Mouse (Mus musculus) neural tube, embryonic 13.5 days (tissue): Measurements from ENCODE around the gene Ldhd. TPM values are rescaled to one million over a fixed set of nuclear protein-coding genes. Genes with fewer than 3 reads are reported as not detected.

Experiments
- ATAC-seq: fragments of 200-750 bp; cut with Nextera tagmentation; 2 replicates; pipeline ENCODE4 v1.8.0; 2017; ENCODE audit warnings: low read depth, mild to moderate bottlenecking, moderate TSS enrichment, moderate library complexity
- H3K27ac ChIP-seq: fragments of 300-500 bp; sonication (generic); replicated peaks from 2 replicates; pipeline ENCODE4 v1.5.1; 2015; ENCODE audit warnings: moderate library complexity, mild to moderate bottlenecking, inconsistent platforms
- H3K27me3 ChIP-seq: fragments of 300-500 bp; sonication (generic); 2 replicates; pipeline ENCODE4 v1.6.1; 2015; ENCODE audit warnings: mild to moderate bottlenecking, inconsistent platforms
- H3K36me3 ChIP-seq: fragments of 300-500 bp; sonication (generic); 2 replicates; pipeline ENCODE4 v1.6.1; 2015; ENCODE audit warnings: mild to moderate bottlenecking, inconsistent platforms
- H3K4me1 ChIP-seq: fragments of 300-500 bp; sonication (generic); replicated peaks from 2 replicates; pipeline ENCODE4 v1.6.1; 2015; ENCODE audit warnings: inconsistent platforms
- H3K4me2 ChIP-seq: fragments of 300-500 bp; sonication (generic); 2 replicates; pipeline ENCODE4 v1.6.1; 2015; ENCODE audit warnings: inconsistent platforms, mild to moderate bottlenecking, moderate library complexity
- H3K4me3 ChIP-seq: fragments of 300-500 bp; sonication (generic); 2 replicates; pipeline ENCODE4 v1.5.1; 2015; ENCODE audit warnings: mild to moderate bottlenecking, inconsistent platforms
- H3K9ac ChIP-seq: fragments of 300-500 bp; sonication (generic); 2 replicates; pipeline ENCODE4 v1.6.1; 2015; ENCODE audit warnings: moderate library complexity, mild to moderate bottlenecking, inconsistent platforms
- H3K9me3 ChIP-seq: fragments of 300-500 bp; sonication (generic); 2 replicates; pipeline ENCODE4 v1.6.1; 2016; ENCODE audit warnings: inconsistent platforms
- WGBS: fragments of 180-500 bp; shearing (Covaris S2); methylation state at CpG from one replicate; pipeline ENCODE4 v1.1.7; 2015; 5-methylcytosine and 5-hydroxymethylcytosine counted together
- polyA plus RNA-seq: library from polyadenylated mRNA; unstranded; fragments of >200 nt; fragmentation: Nextera tagmentation; extraction: Ambion mirVana; gene quantifications from 2 replicates; pipeline ENCODE4 v1.2.1, GENCODE M21; 2015

Gene Ldhd
- polyA plus RNA-seq, 1 experiment from 2014 or later = 0.68 TPM

- no peak for ATAC-seq
- H3K27ac ChIP-seq = no peak overlapping the region
- no peaks in the 10 kb centered on the region for H3K9me3 ChIP-seq
- H3K36me3 ChIP-seq = no peaks in the 10 kb centered on the region
- H3K4me3 ChIP-seq = no peak overlapping the region
- no peak overlapping the region for H3K4me2 ChIP-seq
- peaks cover 40% of the 10 kb centered on the region for H3K4me1 ChIP-seq
- H3K9ac ChIP-seq = no peak overlapping the region
- H3K27me3 ChIP-seq = no peaks in the 10 kb centered on the region
- WGBS = 86% methylated on average over 3 of the region's 3 CpGs
Observed at GRCm38 (mm10) chr8:111590214-111590613, 40.0 kb downstream of the Ldhd start.

DNA sequence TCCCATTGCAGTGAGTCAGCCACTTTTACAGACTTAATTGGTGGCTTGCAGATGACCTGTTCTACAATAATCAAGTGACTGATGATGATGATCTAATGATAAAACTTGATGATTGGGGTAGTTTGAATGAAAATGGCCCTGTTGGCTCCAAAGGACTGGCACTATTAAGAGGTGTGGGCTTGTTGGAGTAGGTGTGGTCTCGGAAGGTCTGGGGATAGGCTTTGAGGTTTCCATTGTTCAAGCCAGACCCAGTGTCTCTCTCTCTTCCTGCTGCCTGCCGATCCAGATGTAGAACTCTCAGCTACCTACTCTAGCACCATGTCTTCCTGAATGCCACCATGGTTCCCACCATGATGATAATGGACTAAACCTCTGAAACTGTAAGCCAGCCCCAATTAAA is 41.8 kb downstream of the Ldhd start:
- H3K9me3 ChIP-seq = no peaks in the 10 kb centered on the region; the same call in 1 of the 2 replicates
- ATAC-seq = no peak
- no peak overlapping the region for H3K27ac ChIP-seq
- H3K36me3 ChIP-seq = 0 out of 2 replicates have a peak, but pooled peaks cover 3% of the 10 kb centered on the region
- 86% methylated on average over 2 of the region's 2 CpGs for WGBS
- no peak overlapping the region for H3K9ac ChIP-seq
- no peak overlapping the region for H3K4me2 ChIP-seq
- no peak overlapping the region for H3K4me3 ChIP-seq
- H3K4me1 ChIP-seq = peaks cover 21% of the 10 kb centered on the region
- H3K27me3 ChIP-seq = no peaks in the 10 kb centered on the region

GRCm38 (mm10) chr8:111587545-111588094 is 42.6 kb downstream of the Ldhd start:
- Histone ChIP-seq H3K9me3 (no peaks in the 10 kb centered on the region; the same call in 1 of the 2 replicates), H3K4me1 (peaks cover 14% of the 10 kb centered on the region), H3K4me2 (no peak overlapping the region), H3K9ac (no peak overlapping the region), H3K36me3 (0 out of 2 replicates have a peak, but pooled peaks cover 3% of the 10 kb centered on the region), H3K4me3 (no peak overlapping the region), H3K27ac (no peak overlapping the region), H3K27me3 (no peaks in the 10 kb centered on the region)
- 97% methylated on average over 1 of the region's 1 CpGs for WGBS
- no peak for ATAC-seq

DNA sequence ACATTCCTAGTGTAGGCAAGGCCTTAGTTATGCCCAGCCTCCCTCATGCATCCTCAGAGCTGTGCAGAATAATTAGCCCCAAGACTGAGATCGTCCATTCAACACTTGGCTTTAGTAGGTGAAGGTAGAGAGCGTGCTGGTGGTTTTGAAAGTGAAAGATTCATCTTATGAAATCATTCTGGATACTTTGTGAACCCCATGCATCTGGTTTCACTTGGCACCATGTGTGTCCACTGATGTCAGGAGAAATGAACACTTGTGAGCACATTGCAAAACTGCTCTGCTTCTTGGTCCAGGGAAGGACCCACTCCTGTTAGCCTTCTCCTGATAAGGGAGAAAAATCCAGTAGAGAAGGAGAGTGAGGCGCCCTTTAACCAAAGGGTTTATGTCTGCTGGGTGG is 45.2 kb downstream of the Ldhd start:
- Histone ChIP-seq H3K4me2 (no peak overlapping the region), H3K27ac (no peak overlapping the region), H3K4me3 (no peak overlapping the region)

GRCm38 (mm10) chr8:111582386-111582785 is 47.8 kb downstream of the Ldhd start:
- Histone ChIP-seq H3K4me3 (no peak overlapping the region), H3K9ac (no peak overlapping the region), H3K27me3 (no peaks in the 10 kb centered on the region), H3K9me3 (no peaks in the 10 kb centered on the region; the same call in 1 of the 2 replicates), H3K4me2 (no peak overlapping the region), H3K27ac (no peak overlapping the region), H3K4me1 (no peaks in the 10 kb centered on the region; the same call in 1 of the 2 replicates), H3K36me3 (0 out of 2 replicates have a peak, but pooled peaks cover 3% of the 10 kb centered on the region)
- ATAC-seq = no peak
- WGBS = 68% methylated on average over 3 of the region's 3 CpGs

More for the DNA sequence above, 45.2 kb downstream of the Ldhd start:
- Histone ChIP-seq H3K36me3 (0 out of 2 replicates have a peak, but pooled peaks cover 3% of the 10 kb centered on the region), H3K4me1 (peaks cover 4% of the 10 kb centered on the region; the same call in 1 of the 2 replicates), H3K27me3 (no peaks in the 10 kb centered on the region), H3K9me3 (no peaks in the 10 kb centered on the region; the same call in 1 of the 2 replicates), H3K9ac (no peak overlapping the region)
- no peak for ATAC-seq
- 96% methylated on average over 3 of the region's 3 CpGs for WGBS

- H3K27me3 ChIP-seq = no peaks in the 10 kb centered on the region
- no peak for ATAC-seq
- no peak overlapping the region for H3K27ac ChIP-seq
- no peak overlapping the region for H3K4me2 ChIP-seq
- H3K9me3 ChIP-seq = no peaks in the 10 kb centered on the region; the same call in 1 of the 2 replicates
- no peak overlapping the region for H3K9ac ChIP-seq
- H3K4me3 ChIP-seq = no peak overlapping the region
- peaks cover 12% of the 10 kb centered on the region for H3K4me1 ChIP-seq
- 91% methylated on average over 3 of the region's 3 CpGs for WGBS
- H3K36me3 ChIP-seq = 0 out of 2 replicates have a peak, but pooled peaks cover 3% of the 10 kb centered on the region
Observed at GRCm38 (mm10) chr8:111580306-111580705, 49.9 kb downstream of the Ldhd start.

- H3K27ac ChIP-seq = no peak overlapping the region
- ATAC-seq = no peak
- peaks cover 12% of the 10 kb centered on the region for H3K4me1 ChIP-seq
- H3K9ac ChIP-seq = no peak overlapping the region
- H3K9me3 ChIP-seq = no peaks in the 10 kb centered on the region; the same call in 1 of the 2 replicates
- H3K27me3 ChIP-seq = no peaks in the 10 kb centered on the region
- no peak overlapping the region for H3K4me2 ChIP-seq
- no peak overlapping the region for H3K4me3 ChIP-seq
- H3K36me3 ChIP-seq = 0 out of 2 replicates have a peak, but pooled peaks cover 3% of the 10 kb centered on the region
- 95% methylated on average over 1 of the region's 1 CpGs for WGBS
Observed at GRCm38 (mm10) chr8:111579318-111579717, 50.9 kb downstream of the Ldhd start.

GRCm38 (mm10) chr8:111577880-111578533 is 52.2 kb downstream of the Ldhd start:
- Histone ChIP-seq H3K4me3 (no peak overlapping the region), H3K27me3 (no peaks in the 10 kb centered on the region), H3K4me2 (no peak overlapping the region), H3K4me1 (peaks cover 26% of the 10 kb centered on the region), H3K36me3 (no peaks in the 10 kb centered on the region), H3K9ac (no peak overlapping the region), H3K9me3 (no peaks in the 10 kb centered on the region), H3K27ac (no peak overlapping the region)
- 92% methylated on average over 9 of the region's 9 CpGs for WGBS
- no peak for ATAC-seq

- H3K36me3 ChIP-seq = no peaks in the 10 kb centered on the region
- no peak for ATAC-seq
Observed at GRCm38 (mm10) chr8:111576501-111576900, 53.7 kb downstream of the Ldhd start.

GRCm38 (mm10) chr8:111575492-111575891 is 54.7 kb downstream of the Ldhd start:
- WGBS = 94% methylated on average over 4 of the region's 4 CpGs
- no peak overlapping the region for H3K9ac ChIP-seq
- H3K36me3 ChIP-seq = no peaks in the 10 kb centered on the region
- no peak overlapping the region for H3K27ac ChIP-seq
- no peak overlapping the region for H3K4me2 ChIP-seq
- no peaks in the 10 kb centered on the region for H3K27me3 ChIP-seq
- H3K9me3 ChIP-seq = no peaks in the 10 kb centered on the region
- peaks cover 42% of the 10 kb centered on the region for H3K4me1 ChIP-seq
- ATAC-seq = no peak
- H3K4me3 ChIP-seq = no peak overlapping the region

More at GRCm38 (mm10) chr8:111576501-111576900, 53.7 kb downstream of the Ldhd start:
- H3K4me1 ChIP-seq = peaks cover 41% of the 10 kb centered on the region
- no peak overlapping the region for H3K27ac ChIP-seq
- no peaks in the 10 kb centered on the region for H3K27me3 ChIP-seq
- no peak overlapping the region for H3K4me2 ChIP-seq
- H3K9ac ChIP-seq = no peak overlapping the region
- H3K4me3 ChIP-seq = no peak overlapping the region
- H3K9me3 ChIP-seq = no peaks in the 10 kb centered on the region

DNA sequence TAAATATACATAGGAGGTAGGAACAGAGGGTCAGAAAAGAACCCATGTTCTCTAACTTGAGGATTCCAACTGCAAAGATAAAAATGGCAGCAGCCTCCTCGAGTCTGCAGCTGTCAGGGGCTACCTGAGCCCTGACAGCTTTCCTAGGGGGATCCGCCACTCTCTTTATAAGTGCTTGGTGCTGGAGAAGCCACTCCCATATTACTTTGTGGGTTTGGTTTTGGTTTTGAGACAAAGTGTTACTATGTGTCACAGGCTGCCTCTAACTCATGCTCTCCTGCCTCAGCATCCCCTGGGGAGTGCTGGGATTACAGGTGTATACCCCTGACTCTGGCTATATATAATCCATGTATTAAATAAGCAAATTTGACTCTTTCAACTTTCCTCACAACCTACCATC is 56.2 kb downstream of the Ldhd start:
- H3K4me1 ChIP-seq = peaks cover 52% of the 10 kb centered on the region

More for the DNA sequence above, 56.2 kb downstream of the Ldhd start:
- Histone ChIP-seq H3K4me2 (no peak overlapping the region), H3K9ac (no peak overlapping the region), H3K27ac (no peak overlapping the region), H3K9me3 (no peaks in the 10 kb centered on the region), H3K36me3 (no peaks in the 10 kb centered on the region), H3K4me3 (no peak overlapping the region), H3K27me3 (no peaks in the 10 kb centered on the region)
- WGBS = 87% methylated on average over 2 of the region's 2 CpGs
- ATAC-seq = no peak
